Mouse (Mus musculus): Measurements from ENCODE around the gene Gm21293. TPM values are rescaled to one million over a fixed set of nuclear protein-coding genes. Genes with fewer than 3 reads are reported as not detected.
"Not testable (repeated sequence)": the region's sequence is repeated elsewhere in the genome, so short reads cannot be mapped to it uniquely, and the experiment has no call there.

Gene Gm21293
- total RNA-seq (2021) = not detected
- long read RNA-seq, experiment 1 = 0 reads
- long read RNA-seq, experiment 2 = 0 reads

- DNase-seq = not testable (repeated sequence)
These were observed at the start of gene Gm21293 for GRCm38 (mm10) chr10:104142687-104143086. Gm21293 (plus strand) TSS chr10:104142987.

GRCm38 (mm10) chr10:104110044-104110443, 32.7 kb upstream of the Gm21293 start:
- DNase-seq = no peak

GRCm38 (mm10) chr10:104118312-104118711, 24.5 kb upstream of the Gm21293 start:
- DNase-seq = no peak

GRCm38 (mm10) chr10:104151197-104151596, 8.4 kb downstream of the Gm21293 start, which contains the start of gene Gm6763:
Gm6763 (plus strand) TSS chr10:104151497.
- DNase-seq = not testable (repeated sequence)

GRCm38 (mm10) chr10:104159706-104160105, 16.9 kb downstream of the Gm21293 start, which contains the start of gene Gm8764:
Gm8764 (plus strand) TSS chr10:104160006.
- DNase-seq = not testable (repeated sequence)

GRCm38 (mm10) chr10:104168215-104168614, 25.4 kb downstream of the Gm21293 start, which contains the start of gene Gm21304:
Gm21304 (plus strand) TSS chr10:104168515.
- not testable (repeated sequence) for DNase-seq

- not testable (repeated sequence) for DNase-seq
These were observed 33.9 kb downstream of the Gm21293 start, which contains the start of gene Gm21312 for GRCm38 (mm10) chr10:104176724-104177123. Gm21312 (plus strand) TSS chr10:104177024.

- not testable (repeated sequence) for DNase-seq
These were observed 42.4 kb downstream of the Gm21293 start, which contains the start of gene Gm20765 for GRCm38 (mm10) chr10:104185233-104185632. Gm20765 (plus strand) TSS chr10:104185533.

GRCm38 (mm10) chr10:104193742-104194141, 51.0 kb downstream of the Gm21293 start, which contains the start of gene Gm4340:
Gm4340 (plus strand) TSS chr10:104194042.
- not testable (repeated sequence) for DNase-seq

Other genes with a start within 250 kb of the Gm21293 start
- gene Gm6763, start 8.5 kb downstream of the Gm21293 start, total RNA-seq (2021) = not detected
- gene Gm8764, start 17.0 kb downstream of the Gm21293 start, total RNA-seq (2021) = not detected
- not detected for gene Gm21304, start 25.5 kb downstream of the Gm21293 start, total RNA-seq (2021)
- not detected for gene Gm21312, start 34.0 kb downstream of the Gm21293 start, total RNA-seq (2021)
- gene Gm20765, start 42.5 kb downstream of the Gm21293 start, total RNA-seq (2021) = not detected
- gene Gm4340, start 51.1 kb downstream of the Gm21293 start, total RNA-seq (2021) = not detected